Mouse (Mus musculus) midbrain, embryonic 13.5 days (tissue): Measurements from ENCODE around the gene Slc28a3. TPM values are rescaled to one million over a fixed set of nuclear protein-coding genes. Genes with fewer than 3 reads are reported as not detected.

ENCODE experiments used
- ATAC-seq: fragments of 200-750 bp; cut with Nextera tagmentation; 2 replicates; pipeline ENCODE4 v1.8.0; 2017; ENCODE audit warnings: mild to moderate bottlenecking, moderate TSS enrichment, moderate library complexity
- H3K27ac ChIP-seq: fragments of 300-500 bp; sonication (generic); 2 replicates; pipeline ENCODE4 v1.5.1; 2015; ENCODE audit warnings: inconsistent platforms, mild to moderate bottlenecking, moderate library complexity
- H3K27me3 ChIP-seq: fragments of 300-500 bp; sonication (generic); 2 replicates; pipeline ENCODE4 v1.6.1; 2015; ENCODE audit warnings: mild to moderate bottlenecking, inconsistent platforms
- H3K36me3 ChIP-seq: fragments of 300-500 bp; sonication (generic); 2 replicates; pipeline ENCODE4 v1.6.1; 2015; ENCODE audit warnings: mild to moderate bottlenecking, inconsistent platforms
- H3K4me1 ChIP-seq: fragments of 300-500 bp; sonication (generic); replicated peaks from 2 replicates; pipeline ENCODE4 v1.6.1; 2015; ENCODE audit warnings: inconsistent platforms
- H3K4me2 ChIP-seq: fragments of 300-500 bp; sonication (generic); replicated peaks from 2 replicates; pipeline ENCODE4 v1.6.1; 2015; ENCODE audit warnings: moderate library complexity, mild to moderate bottlenecking, inconsistent platforms
- H3K4me3 ChIP-seq: fragments of 300-500 bp; sonication (generic); replicated peaks from 2 replicates; pipeline ENCODE4 v1.5.1; 2015; ENCODE audit warnings: mild to moderate bottlenecking, inconsistent platforms
- H3K9ac ChIP-seq: fragments of 300-500 bp; sonication (generic); replicated peaks from 2 replicates; pipeline ENCODE4 v1.6.1; 2015; ENCODE audit warnings: mild to moderate bottlenecking, inconsistent platforms
- H3K9me3 ChIP-seq: fragments of 300-500 bp; sonication (generic); 2 replicates; pipeline ENCODE4 v1.6.1; 2016; ENCODE audit warnings: mild to moderate bottlenecking, inconsistent platforms
- WGBS: fragments of 180-500 bp; shearing (Covaris S2); methylation state at CpG from one replicate; pipeline ENCODE4 v1.1.7; 2015; 5-methylcytosine and 5-hydroxymethylcytosine counted together
- polyA plus RNA-seq: library from polyadenylated mRNA; unstranded; fragments of >200 nt; fragmentation: Nextera tagmentation; extraction: Ambion mirVana; gene quantifications from 2 replicates; pipeline ENCODE4 v1.2.1, GENCODE M21; 2015

Gene Slc28a3
- polyA plus RNA-seq, 1 experiment from 2014 or later: not detected

- Histone ChIP-seq H3K9ac (no peak overlapping the region), H3K36me3 (no peaks in the 10 kb centered on the region), H3K4me3 (no peak overlapping the region), H3K9me3 (no peaks in the 10 kb centered on the region), H3K27ac (no peak overlapping the region), H3K4me2 (no peak overlapping the region), H3K27me3 (no peaks in the 10 kb centered on the region), H3K4me1 (no peaks in the 10 kb centered on the region)
- no peak for ATAC-seq
- WGBS: 93% methylated on average over 4 of the region's 4 CpGs
Measured at GRCm38 (mm10) chr13:58516277-58516676, 94.4 kb downstream of the Slc28a3 start.

DNA sequence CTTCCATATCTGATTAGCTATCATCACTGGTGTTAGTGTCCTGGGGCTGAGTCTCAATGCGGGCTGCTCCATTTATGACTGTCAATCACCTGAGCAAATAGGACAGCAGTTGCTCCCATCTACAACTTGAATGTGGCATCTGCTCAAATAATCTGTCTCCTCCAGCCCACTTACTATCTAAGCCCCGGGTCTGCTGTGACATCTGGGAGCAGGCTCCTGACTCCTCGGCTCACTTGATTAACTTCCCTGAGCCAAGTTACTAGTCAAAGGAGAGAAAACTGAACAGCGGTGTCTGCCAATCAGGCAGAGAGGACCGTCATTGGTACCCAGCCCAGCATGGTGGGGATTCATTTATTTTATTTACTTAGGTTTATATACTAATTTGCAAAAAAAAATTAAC, 95.0 kb downstream of the Slc28a3 start:
- Histone ChIP-seq H3K9ac (no peak overlapping the region), H3K9me3 (no peaks in the 10 kb centered on the region), H3K4me3 (no peak overlapping the region), H3K4me2 (no peak overlapping the region), H3K27ac (no peak overlapping the region), H3K4me1 (no peaks in the 10 kb centered on the region), H3K36me3 (no peaks in the 10 kb centered on the region), H3K27me3 (no peaks in the 10 kb centered on the region)
- WGBS: 83% methylated on average over 5 of the region's 5 CpGs
- no peak for ATAC-seq

DNA sequence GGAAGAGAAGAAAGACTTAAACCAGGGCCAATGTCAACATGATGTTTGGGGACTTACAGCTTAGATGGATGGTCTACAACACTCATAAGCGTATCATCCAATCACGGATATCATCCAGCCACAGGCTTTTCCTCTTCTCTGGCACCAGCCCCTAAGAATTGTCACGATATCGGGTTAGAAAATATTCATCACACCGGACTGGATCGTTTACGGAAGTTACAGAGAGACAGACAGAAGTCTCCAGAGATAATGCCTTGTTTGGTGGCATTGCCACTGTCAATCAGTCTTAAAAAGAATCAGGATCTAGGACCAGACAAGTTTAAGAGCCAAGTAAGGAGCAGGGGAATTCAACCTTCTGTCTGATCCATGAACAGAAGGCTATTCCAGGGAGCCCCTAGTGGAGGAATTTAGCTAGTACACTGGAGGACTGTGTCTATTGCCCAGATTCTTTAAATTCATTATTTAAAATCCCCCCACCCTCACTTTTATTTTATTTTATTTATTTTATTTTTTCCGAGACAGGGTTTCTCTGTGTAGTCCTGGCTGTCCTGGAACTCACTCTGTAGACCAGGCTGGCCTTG, 96.4 kb downstream of the Slc28a3 start:
- no peak for ATAC-seq
- Histone ChIP-seq H3K27me3 (no peaks in the 10 kb centered on the region), H3K9me3 (no peaks in the 10 kb centered on the region), H3K4me2 (no peak overlapping the region), H3K27ac (no peak overlapping the region), H3K36me3 (no peaks in the 10 kb centered on the region), H3K4me1 (no peaks in the 10 kb centered on the region), H3K4me3 (no peak overlapping the region), H3K9ac (no peak overlapping the region)
- 89% methylated on average over 8 of the region's 8 CpGs for WGBS

GRCm38 (mm10) chr13:58511926-58512325, 98.8 kb downstream of the Slc28a3 start:
- ATAC-seq: no peak
- Histone ChIP-seq H3K4me1 (0 out of 2 replicates have a peak, but pooled peaks cover 3% of the 10 kb centered on the region), H3K27ac (no peak overlapping the region), H3K36me3 (no peaks in the 10 kb centered on the region), H3K4me3 (no peak overlapping the region), H3K4me2 (no peak overlapping the region), H3K9ac (no peak overlapping the region), H3K9me3 (no peaks in the 10 kb centered on the region), H3K27me3 (no peaks in the 10 kb centered on the region)
- 69% methylated on average over 2 of the region's 2 CpGs for WGBS

DNA sequence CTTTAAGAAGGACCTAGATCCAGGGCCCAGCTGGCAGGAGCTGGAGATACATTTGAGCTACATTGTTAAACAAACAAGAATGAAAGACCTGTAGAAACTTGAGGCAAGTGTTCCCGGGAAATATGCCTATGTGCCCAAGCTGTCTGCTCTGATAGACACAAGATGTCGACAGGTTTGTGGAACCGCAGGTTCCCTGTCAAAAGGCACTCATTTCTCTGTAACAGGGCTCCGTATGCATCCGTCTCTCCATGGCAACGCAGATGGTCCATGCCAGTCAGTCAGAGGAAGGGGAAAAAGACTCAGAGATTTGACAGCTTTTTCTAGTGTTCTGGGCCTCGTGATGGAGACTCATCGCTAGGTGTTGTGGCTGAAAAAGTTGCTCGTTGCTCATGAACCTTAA, 99.4 kb downstream of the Slc28a3 start:
- H3K27me3 ChIP-seq: no peaks in the 10 kb centered on the region
- H3K4me3 ChIP-seq: no peak overlapping the region
- ATAC-seq: no peak
- H3K27ac ChIP-seq: no peak overlapping the region
- H3K4me1 ChIP-seq: 0 out of 2 replicates have a peak, but pooled peaks cover 3% of the 10 kb centered on the region
- no peak overlapping the region for H3K4me2 ChIP-seq
- H3K9ac ChIP-seq: no peak overlapping the region
- H3K9me3 ChIP-seq: no peaks in the 10 kb centered on the region
- H3K36me3 ChIP-seq: no peaks in the 10 kb centered on the region
- 85% methylated on average over 9 of the region's 9 CpGs for WGBS

DNA sequence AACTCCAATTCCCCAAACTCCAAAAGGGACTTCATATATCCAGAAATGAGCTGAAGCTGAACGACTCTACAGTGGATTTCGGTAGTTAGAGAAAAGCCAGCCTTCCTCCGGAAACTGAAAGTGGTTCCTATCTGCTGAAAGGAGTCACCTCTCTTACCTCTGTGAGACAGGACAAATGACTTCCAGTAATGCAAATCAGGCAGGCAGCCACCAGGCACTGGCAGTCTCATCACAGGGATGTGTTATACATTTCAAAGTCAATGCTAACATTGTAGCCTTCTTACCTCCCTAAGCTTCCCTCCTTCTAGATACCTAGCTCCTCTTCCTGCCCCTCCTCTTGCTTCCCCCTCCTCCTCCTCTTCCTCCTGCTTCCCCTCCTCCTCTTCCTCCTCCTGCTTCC, 101.4 kb downstream of the Slc28a3 start:
- ATAC-seq: no peak
- Histone ChIP-seq H3K4me1 (0 out of 2 replicates have a peak, but pooled peaks cover 3% of the 10 kb centered on the region), H3K27ac (no peak overlapping the region), H3K4me3 (no peak overlapping the region), H3K4me2 (no peak overlapping the region), H3K27me3 (no peaks in the 10 kb centered on the region), H3K9me3 (no peaks in the 10 kb centered on the region), H3K36me3 (no peaks in the 10 kb centered on the region), H3K9ac (no peak overlapping the region)
- 72% methylated on average over 3 of the region's 3 CpGs for WGBS

DNA sequence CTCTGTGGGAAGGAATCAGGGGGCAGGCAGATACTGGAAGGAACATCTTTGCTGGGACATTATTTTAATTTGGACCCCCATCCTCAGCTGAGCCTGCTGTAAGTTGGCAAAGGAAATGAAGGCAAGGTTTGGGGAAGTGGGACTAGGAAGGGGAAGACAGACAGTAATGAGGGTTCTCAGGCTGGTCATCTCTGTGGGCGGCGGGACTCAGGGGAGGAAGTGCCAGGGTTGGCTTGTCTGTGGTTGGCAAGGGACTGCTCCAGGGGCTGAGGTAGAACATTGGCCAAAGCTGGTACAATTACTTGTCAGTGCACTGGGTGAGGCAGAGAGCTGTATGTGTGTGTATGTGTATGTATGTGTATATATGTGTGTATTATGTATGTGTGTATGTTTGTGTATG, 107.1 kb downstream of the Slc28a3 start:
- no peak for ATAC-seq
- Histone ChIP-seq H3K9ac (no peak overlapping the region), H3K27me3 (no peaks in the 10 kb centered on the region), H3K4me3 (no peak overlapping the region), H3K36me3 (no peaks in the 10 kb centered on the region), H3K9me3 (no peaks in the 10 kb centered on the region), H3K27ac (no peak overlapping the region), H3K4me2 (no peak overlapping the region), H3K4me1 (0 out of 2 replicates have a peak, but pooled peaks cover 3% of the 10 kb centered on the region)
- 96% methylated on average over 2 of the region's 2 CpGs for WGBS

DNA sequence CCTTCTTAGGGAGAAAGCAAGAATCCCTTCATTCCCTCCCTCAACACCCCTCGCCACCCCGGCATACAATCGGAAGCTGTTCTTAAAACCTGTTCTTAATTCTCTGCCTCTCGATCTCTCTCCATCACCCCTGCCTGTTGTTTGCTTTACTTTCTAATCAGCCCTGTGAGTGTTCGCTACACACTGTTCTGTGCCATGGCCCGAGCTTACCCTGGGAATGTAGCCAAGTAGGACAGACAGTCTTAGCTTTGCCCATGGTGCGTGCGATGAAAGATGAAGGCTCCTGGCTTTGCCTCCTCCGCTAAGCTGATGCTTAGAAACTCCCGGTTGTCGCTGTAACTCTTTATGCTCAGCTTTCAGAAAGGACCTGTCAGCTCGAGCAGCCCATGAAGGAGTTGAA, 112.9 kb downstream of the Slc28a3 start:
- H3K9me3 ChIP-seq: no peaks in the 10 kb centered on the region
- H3K27me3 ChIP-seq: no peaks in the 10 kb centered on the region
- H3K4me3 ChIP-seq: no peak overlapping the region
- no peak overlapping the region for H3K9ac ChIP-seq
- WGBS: 71% methylated on average over 12 of the region's 12 CpGs
- no peak overlapping the region for H3K27ac ChIP-seq
- no peak overlapping the region for H3K4me2 ChIP-seq
- peaks cover 10% of the 10 kb centered on the region for H3K4me1 ChIP-seq
- no peaks in the 10 kb centered on the region for H3K36me3 ChIP-seq
- ATAC-seq: no peak

Other genes starting within 250 kb of the Slc28a3 start
- gene 2210016F16Rik, start 225.7 kb downstream of the Slc28a3 start, polyA plus RNA-seq: 23.6 and 24.0 TPM in 2 replicates
- gene Rmi1, start 208.6 kb downstream of the Slc28a3 start, polyA plus RNA-seq: 23.4 and 26.0 TPM in 2 replicates
- 1,943 and 2,055 TPM in 2 replicates for gene Hnrnpk, start 207.5 kb downstream of the Slc28a3 start, polyA plus RNA-seq
- 74.6 and 78.5 TPM in 2 replicates for gene Ntrk2, start 195.7 kb upstream of the Slc28a3 start, polyA plus RNA-seq